Mouse (Mus musculus) lung, embryonic 14.5 days (tissue): ENCODE measurements at regions not wholly inside any gene's neighbourhood (a gene's known extent, or its start where the extent isn't known, plus 50 kb on each side); places are given as distances from the start of the nearest gene placed in this dataset.
A peak's percentile ranks its signal among the peaks of the same experiment; 100 is the strongest.
"Not testable (repeated sequence)": the region's sequence is repeated elsewhere in the genome, so short reads cannot be mapped to it uniquely, and the experiment has no call there.

Experiments used
- ATAC-seq: fragments of 200-750 bp; cut with Nextera tagmentation; 2 replicates; pipeline ENCODE4 v1.8.0; 2017; ENCODE audit warnings: mild to moderate bottlenecking, moderate TSS enrichment, moderate library complexity; ENCODE audit not compliant: insufficient read depth
- DNase-seq: peaks from one replicate; pipeline ENCODE4 v3.0.0-alpha.2; 2015
- H3K27ac ChIP-seq: fragments of 300-500 bp; sonication (generic); 2 replicates; pipeline ENCODE4 v1.5.1; 2014; ENCODE audit warnings: low read depth, mild to moderate bottlenecking, moderate library complexity
- H3K27me3 ChIP-seq: fragments of 300-500 bp; sonication (generic); 2 replicates; pipeline ENCODE4 v1.6.1; 2014; ENCODE audit warnings: low read length, control low read depth; ENCODE audit not compliant: insufficient read depth
- H3K36me3 ChIP-seq: fragments of 300-500 bp; sonication (generic); 2 replicates; pipeline ENCODE4 v1.6.1; 2014; ENCODE audit warnings: control low read depth; ENCODE audit not compliant: insufficient read depth
- H3K4me1 ChIP-seq: fragments of 300-500 bp; sonication (generic); 2 replicates; pipeline ENCODE4 v1.6.1; 2014; ENCODE audit warnings: antibody characterized with exemption, control low read depth; ENCODE audit not compliant: insufficient read depth
- H3K4me2 ChIP-seq: fragments of 300-500 bp; sonication (generic); 2 replicates; pipeline ENCODE4 v1.6.1; 2014; ENCODE audit warnings: mild to moderate bottlenecking
- H3K4me3 ChIP-seq: fragments of 300-500 bp; sonication (generic); 2 replicates; pipeline ENCODE4 v1.5.1; 2014; ENCODE audit warnings: low read depth, low read length
- H3K9ac ChIP-seq: fragments of 300-500 bp; sonication (generic); 2 replicates; pipeline ENCODE4 v1.6.1; 2014
- H3K9me3 ChIP-seq: fragments of 300-500 bp; sonication (generic); 2 replicates; pipeline ENCODE4 v1.6.1; 2016; ENCODE audit warnings: low read depth, low read length, control low read depth
- CTCF ChIP-seq: IDR thresholded peaks from 2 replicates; pipeline ENCODE4 v1.5.1; 2016; ENCODE audit warnings: antibody characterized with exemption, low read depth
- WGBS: fragments of 180-500 bp; shearing (Covaris S2); extraction: QIAGEN DNeasy Blood & Tissue Kit; methylation state at CpG from one replicate; pipeline ENCODE4 v1.1.7; 2014; 5-methylcytosine and 5-hydroxymethylcytosine counted together

DNA sequence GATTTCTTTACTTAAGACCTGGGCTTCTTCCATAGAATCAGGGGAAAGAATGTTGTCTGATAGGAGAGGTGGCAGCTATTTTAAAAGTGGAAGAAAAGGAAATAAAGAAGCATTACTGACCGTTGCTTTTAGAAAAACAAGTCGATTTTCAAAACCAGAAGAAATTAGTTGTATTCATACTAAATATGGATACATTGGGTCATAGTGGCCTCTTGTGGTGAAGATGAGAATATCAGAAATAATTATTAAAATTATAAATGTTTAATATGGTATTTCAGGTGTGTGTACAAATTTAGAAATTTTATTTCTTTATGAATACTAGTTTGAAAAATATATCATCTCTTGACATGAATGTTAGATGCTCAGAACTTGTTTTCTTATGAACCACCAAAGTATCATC, 304.7 kb downstream of the Trib2 start:
- Histone ChIP-seq H3K27ac (no peak overlapping the region), H3K4me1 (no peaks in the 10 kb centered on the region), H3K4me3 (no peak overlapping the region), H3K9ac (no peak overlapping the region), H3K4me2 (no peak overlapping the region), H3K36me3 (no peaks in the 10 kb centered on the region), H3K27me3 (no peaks in the 10 kb centered on the region), H3K9me3 (no peaks in the 10 kb centered on the region)
- peak; percentile 20; the same call in 1 of the 2 replicates for TF ChIP-seq CTCF
- WGBS = 26% methylated on average over 2 of the region's 2 CpGs
- no peak for ATAC-seq
- peak; percentile 38 for DNase-seq

- no peaks in the 10 kb centered on the region for H3K9me3 ChIP-seq
- no peak overlapping the region for H3K4me2 ChIP-seq
- no peak overlapping the region for H3K4me3 ChIP-seq
- WGBS = 25% methylated on average over 7 of the region's 7 CpGs
- no peak overlapping the region for H3K27ac ChIP-seq
- no peaks in the 10 kb centered on the region for H3K27me3 ChIP-seq
- peak; percentile 51 for TF ChIP-seq CTCF
- H3K9ac ChIP-seq = no peak overlapping the region
- ATAC-seq (no peak), DNase-seq (peak; percentile 73)
- H3K36me3 ChIP-seq = no peaks in the 10 kb centered on the region
- no peaks in the 10 kb centered on the region for H3K4me1 ChIP-seq
Observed at GRCm38 (mm10) chr12:15507576-15507975, 309.1 kb downstream of the Trib2 start.

- Histone ChIP-seq H3K27ac (no peak overlapping the region), H3K9me3 (no peaks in the 10 kb centered on the region), H3K4me3 (no peak overlapping the region), H3K9ac (no peak overlapping the region), H3K4me1 (no peaks in the 10 kb centered on the region), H3K4me2 (no peak overlapping the region), H3K27me3 (no peaks in the 10 kb centered on the region), H3K36me3 (no peaks in the 10 kb centered on the region)
- no peak for ATAC-seq
- no peak for DNase-seq
- 73% methylated on average over 2 of the region's 2 CpGs for WGBS
- no peak for TF ChIP-seq CTCF
Observed at GRCm38 (mm10) chr12:15493640-15494039, 323.1 kb downstream of the Trib2 start.

DNA sequence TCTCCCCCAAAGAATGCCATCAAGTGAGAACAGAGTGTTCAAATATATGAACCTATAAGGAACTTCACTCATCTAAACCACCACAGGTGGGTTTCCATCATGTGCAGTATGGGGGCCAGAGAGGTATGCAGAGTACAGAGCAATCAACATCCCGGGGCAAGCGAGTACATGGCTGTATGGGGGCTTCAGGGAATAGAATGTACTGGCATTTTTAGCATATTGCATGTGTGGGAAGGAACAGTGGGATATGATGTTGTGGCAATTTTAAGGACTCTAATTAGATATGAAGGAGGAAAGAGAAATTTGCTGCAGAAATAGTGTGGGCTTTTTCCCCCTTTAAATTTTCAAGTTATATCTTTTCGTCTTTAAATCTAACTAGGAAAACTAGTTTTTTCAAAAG, 344.0 kb downstream of the Trib2 start:
- H3K4me1 ChIP-seq = no peaks in the 10 kb centered on the region
- 83% methylated on average over 3 of the region's 3 CpGs for WGBS
- no peak for TF ChIP-seq CTCF

DNA sequence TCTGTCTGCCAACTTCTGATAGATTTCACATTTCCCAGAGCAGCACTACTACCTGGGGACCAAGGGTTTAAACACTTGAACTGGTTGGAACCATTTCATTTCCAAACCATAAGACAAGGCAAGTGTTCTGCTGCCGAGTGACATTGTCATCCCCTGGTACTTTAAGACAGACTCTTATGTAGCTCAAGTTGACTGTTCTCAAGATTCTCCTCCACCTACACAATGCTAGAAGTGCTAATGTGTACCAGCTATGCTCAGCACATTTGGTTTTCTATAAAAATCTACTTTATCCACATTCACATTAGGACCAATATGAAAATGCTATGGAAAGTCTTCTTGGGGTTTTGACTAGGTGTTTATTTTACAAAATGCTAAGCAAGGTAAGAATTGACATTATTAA, 357.3 kb downstream of the Trib2 start:
- H3K36me3 ChIP-seq = no peaks in the 10 kb centered on the region
- H3K27ac ChIP-seq = no peak overlapping the region
- no peaks in the 10 kb centered on the region for H3K4me1 ChIP-seq
- no peak for TF ChIP-seq CTCF
- DNase-seq (no peak), ATAC-seq (no peak)
- H3K27me3 ChIP-seq = no peaks in the 10 kb centered on the region
- no peak overlapping the region for H3K9ac ChIP-seq
- no peak overlapping the region for H3K4me3 ChIP-seq
- 71% methylated on average over 1 of the region's 1 CpGs for WGBS
- H3K9me3 ChIP-seq = no peaks in the 10 kb centered on the region
- H3K4me2 ChIP-seq = no peak overlapping the region

More for the DNA sequence above, 344.0 kb downstream of the Trib2 start:
- Histone ChIP-seq H3K27ac (no peak overlapping the region), H3K9ac (no peak overlapping the region), H3K36me3 (no peaks in the 10 kb centered on the region), H3K9me3 (no peaks in the 10 kb centered on the region), H3K4me3 (no peak overlapping the region), H3K4me2 (no peak overlapping the region), H3K27me3 (no peaks in the 10 kb centered on the region)
- ATAC-seq = no peak
- no peak for DNase-seq

DNA sequence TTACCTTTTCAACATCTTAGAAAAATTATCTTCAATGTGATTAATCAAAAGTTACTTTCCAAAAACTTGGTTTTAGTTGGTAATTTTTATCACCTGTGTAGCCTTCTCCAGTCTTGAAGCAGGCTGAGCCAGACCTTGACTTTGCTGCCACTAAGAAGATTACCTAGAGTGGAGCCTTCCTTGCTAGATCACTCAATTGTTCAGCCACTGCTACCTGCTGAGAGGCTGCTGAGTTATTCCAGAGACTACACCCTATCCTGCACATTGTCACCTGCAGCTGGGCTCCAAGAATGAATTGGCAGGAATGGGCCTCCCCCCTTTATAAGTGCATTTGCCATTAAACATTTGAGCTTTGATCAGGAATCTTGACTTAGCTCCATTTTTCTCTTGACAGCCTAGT, 360.4 kb downstream of the Trib2 start:
- not testable (repeated sequence) for H3K4me1 ChIP-seq, H3K4me3 ChIP-seq, DNase-seq, H3K36me3 ChIP-seq, H3K27me3 ChIP-seq, H3K9me3 ChIP-seq, H3K27ac ChIP-seq, H3K4me2 ChIP-seq, ATAC-seq, H3K9ac ChIP-seq

DNA sequence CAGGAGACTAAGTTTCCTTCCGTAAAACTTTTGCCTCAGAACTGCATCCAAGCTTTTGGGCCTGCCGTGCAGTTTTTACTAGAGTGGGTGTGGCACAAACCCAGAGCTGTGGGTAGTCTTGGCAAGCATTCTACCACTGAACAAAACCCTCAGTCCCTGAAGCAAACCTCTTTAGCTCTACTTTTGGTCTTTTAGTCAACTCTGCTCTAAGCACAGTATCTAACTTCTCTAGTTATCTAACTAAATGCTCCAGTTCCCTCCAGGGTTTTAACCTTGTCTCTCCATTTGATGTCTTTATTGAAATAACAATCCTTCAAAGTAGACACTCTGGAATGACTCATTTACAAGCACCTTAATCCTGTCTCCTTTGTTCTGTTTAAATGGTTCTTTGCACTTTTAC, 361.0 kb downstream of the Trib2 start:
- Histone ChIP-seq H3K9ac (no peak overlapping the region), H3K4me2 (no peak overlapping the region), H3K27ac (no peak overlapping the region), H3K27me3 (no peaks in the 10 kb centered on the region), H3K36me3 (no peaks in the 10 kb centered on the region), H3K4me3 (no peak overlapping the region), H3K9me3 (no peaks in the 10 kb centered on the region), H3K4me1 (no peaks in the 10 kb centered on the region)
- TF ChIP-seq CTCF = no peak
- DNase-seq (no peak), ATAC-seq (no peak)
- 93% methylated on average over 2 of the region's 2 CpGs for WGBS

- no peaks in the 10 kb centered on the region for H3K9me3 ChIP-seq
- H3K4me1 ChIP-seq = no peaks in the 10 kb centered on the region
- no peak for ATAC-seq
- H3K9ac ChIP-seq = no peak overlapping the region
- H3K27ac ChIP-seq = no peak overlapping the region
- no peak overlapping the region for H3K4me2 ChIP-seq
- no peak overlapping the region for H3K4me3 ChIP-seq
- no peak for DNase-seq
- WGBS = 79% methylated on average over 4 of the region's 4 CpGs
- no peak for TF ChIP-seq CTCF
- no peaks in the 10 kb centered on the region for H3K27me3 ChIP-seq
- H3K36me3 ChIP-seq = no peaks in the 10 kb centered on the region
Observed at GRCm38 (mm10) chr12:15449484-15449883, 367.2 kb downstream of the Trib2 start.
